In genomic region chr16:25706260-25706659, GRCm38 (mm10) we compare ENCODE assay signal across 19 mouse cellular contexts. TPM values are rescaled to one million over a fixed set of nuclear protein-coding genes. Genes with fewer than 3 reads are reported as not detected.
DNase-seq lines count a peak whose midpoint lies in the region; TF ChIP-seq lines count a peak whose summit lies in the region.
"Had no signal": no experiment of that assay in that cellular context is flagged by ENCODE, and none has a peak within 500 bp of the region (broad histone marks: within the 10 kb centered on the region; RNA-seq: fewer than 3 reads in every experiment).

No protein-coding gene starts in this region.

- peak overlapping the region; percentile 74 for H3K9ac ChIP-seq in CH12.LX (ENCODE audit: insufficient read depth, low read depth)

- H3K79me2 ChIP-seq in CH12.LX (replicated peaks; ENCODE audit: control insufficient read depth, extremely low read depth, insufficient read depth, poor library complexity, severe bottlenecking): peaks cover 16% of the 10 kb centered on the region

- peak; percentile 31 for DNase-seq in CH12.LX (ENCODE audit: extremely low read depth)
- no peak for DNase-seq in embryo, embryonic 10.5 days (ENCODE audit: low spot score)
- DNase-seq: adrenal gland, adult 2 months; adrenal gland, adult 8-10 months; adrenal gland, postnatal 10 days; adrenal gland, postnatal 14 days; adrenal gland, postnatal 25 days; adrenal gland, postnatal 36 days; B cell, adult 2 months; cerebellum, adult 11 months; cerebellum, adult 11-12 months; cerebellum, adult 18-20 months; cerebellum, adult 2 months; cerebellum, adult 8-10 months had no signal

- peaks cover 3 to 28% of the 10 kb centered on the region in 2 experiments for H3K4me1 ChIP-seq in CH12.LX (ENCODE audit: control insufficient read depth in 1 of 2, insufficient read depth in 2 of 2)

- peaks cover 3 to 7% of the 10 kb centered on the region in 2 experiments for H3K36me3 ChIP-seq in CH12.LX (replicated peaks in 1 of 2; ENCODE audit: control insufficient read depth in 1 of 2, insufficient read depth in 1 of 2, low read length in 1 of 2)
- H3K36me3 ChIP-seq: G1E had no signal

- dilution Hi-C loops in CH12.LX (cut with MboI; ENCODE audit: extremely low pct_ligation_motif_present, extremely low pct_unique_long_range_greater_than_20kb, low sequenced_read_pairs): no loop called here

- TF ChIP-seq CTCF in CH12.LX (conservative IDR thresholded peaks at IDR 0.05 in 1 of 2, IDR thresholded peaks at IDR 0.05 in 1 of 2; ENCODE audit: low read depth in 2 of 2, low read length in 2 of 2): no peak

- H3K4me2 ChIP-seq in CH12.LX (ENCODE audit: insufficient read depth, low read depth, poor library complexity, severe bottlenecking): peak overlapping the region; percentile 88

- peak overlapping the region; percentile 53; the same call in 1 of the 2 replicates for H3K27ac ChIP-seq in CH12.LX (ENCODE audit: insufficient read depth, low read depth)

- peak; percentile 85 for TF ChIP-seq EP300 in CH12.LX (IDR thresholded peaks at IDR 0.05; ENCODE audit: low read length)

- H3K9me3 ChIP-seq in CH12.LX (replicated peaks; ENCODE audit: low read length): no peaks in the 10 kb centered on the region
- H3K9me3 ChIP-seq: G1E had no signal

- H3K27me3 ChIP-seq in CH12.LX (replicated peaks): no peaks in the 10 kb centered on the region

- no peak overlapping the region for H3K4me3 ChIP-seq in CH12.LX (replicated peaks in 1 of 3; ENCODE audit: low read depth in 2 of 3, low read length in 2 of 3, poor library complexity in 1 of 3)

- TF ChIP-seq POLR2A in CH12.LX (IDR thresholded peaks at IDR 0.05; ENCODE audit: low read depth, low read length): no peak

- TF ChIP-seq RAD21 in CH12.LX (IDR thresholded peaks at IDR 0.05; ENCODE audit: low read depth, low read length): no peak; the same call in 1 of the 2 replicates

- in situ Hi-C loops in CH12.LX (cut with MboI; ENCODE audit: low pct_ligation_motif_present, low pct_unique_long_range_greater_than_20kb, low sequenced_read_pairs): no loop called here

TF ChIP-seq in CH12.LX, 34 proteins besides CTCF, POLR2A, EP300 and RAD21:
- no peak for TF ChIP-seq MAZ (IDR thresholded peaks at IDR 0.05; ENCODE audit: low read depth, low read length)
- no peak for TF ChIP-seq HCFC1 (IDR thresholded peaks at IDR 0.05; ENCODE audit: low read depth, low read length)
- TF ChIP-seq MEF2A (IDR thresholded peaks at IDR 0.05; ENCODE audit: borderline replicate concordance, low read depth, low read length): peak; percentile 86
- TF ChIP-seq ZMIZ1 (IDR thresholded peaks at IDR 0.05; ENCODE audit: low read depth, low read length): no peak
- peak; percentile 32; the same call in 1 of the 2 replicates for TF ChIP-seq CHD1 (IDR thresholded peaks at IDR 0.05; ENCODE audit: low read depth, low read length)
- 0 out of 2 replicates have a peak, but pooled peaks have one; percentile 24 for TF ChIP-seq CHD2 (IDR thresholded peaks at IDR 0.05; ENCODE audit: low read length)
- no peak for TF ChIP-seq MAX (IDR thresholded peaks at IDR 0.05; ENCODE audit: low read length)
- TF ChIP-seq NRF1 (IDR thresholded peaks at IDR 0.05; ENCODE audit: low read depth, low read length): no peak
- TF ChIP-seq KAT2A (IDR thresholded peaks at IDR 0.05; ENCODE audit: insufficient replicate concordance, low read length): 0 out of 2 replicates have a peak, but pooled peaks have one; percentile 16
- no peak for TF ChIP-seq MAFK (IDR thresholded peaks at IDR 0.05; ENCODE audit: insufficient replicate concordance, low read length)
- TF ChIP-seq E2F4 (IDR thresholded peaks at IDR 0.05; ENCODE audit: insufficient replicate concordance, low read depth, low read length): 0 out of 2 replicates have a peak, but pooled peaks have one; percentile 35
- TF ChIP-seq ZC3H11A (IDR thresholded peaks at IDR 0.05; ENCODE audit: low read depth, low read length): no peak
- TF ChIP-seq MYC (IDR thresholded peaks at IDR 0.05; ENCODE audit: low read depth, low read length): peak; percentile 46; the same call in 1 of the 2 replicates
- peak; percentile 38; the same call in 1 of the 2 replicates for TF ChIP-seq TCF12 (IDR thresholded peaks at IDR 0.05; ENCODE audit: low read depth, low read length)
- TF ChIP-seq RCOR1 (conservative IDR thresholded peaks at IDR 0.05; ENCODE audit: low read depth, low read length): peak; percentile 66
- peak; percentile 89 for TF ChIP-seq JUND (conservative IDR thresholded peaks at IDR 0.05; ENCODE audit: low read depth, low read length)
- TF ChIP-seq GABPA (IDR thresholded peaks at IDR 0.05; ENCODE audit: insufficient replicate concordance, low read depth, low read length): no peak
- no peak for TF ChIP-seq SMC3 (IDR thresholded peaks at IDR 0.05; ENCODE audit: low read depth, low read length)
- TF ChIP-seq IRF4 (IDR thresholded peaks at IDR 0.05; ENCODE audit: low read depth, low read length): peak; percentile 84
- TF ChIP-seq POLR2AphosphoS2 (IDR thresholded peaks at IDR 0.05; ENCODE audit: low read depth, low read length): no peak
- TF ChIP-seq JUN (IDR thresholded peaks at IDR 0.05; ENCODE audit: insufficient read depth, low read depth, low read length): peak; percentile 72
- peak; percentile 84 for TF ChIP-seq ZNF384 (IDR thresholded peaks at IDR 0.05; ENCODE audit: low read depth, low read length)
- no peak for TF ChIP-seq ZKSCAN1 (IDR thresholded peaks at IDR 0.05; ENCODE audit: borderline replicate concordance, low read depth, low read length)
- no peak for TF ChIP-seq NELFE (IDR thresholded peaks at IDR 0.05; ENCODE audit: low read depth, low read length)
- no peak for TF ChIP-seq UBTF (IDR thresholded peaks at IDR 0.05; ENCODE audit: low read depth, low read length)
- TF ChIP-seq ETS1 (conservative IDR thresholded peaks at IDR 0.05; ENCODE audit: low read depth, low read length): peak; percentile 33; the same call in 1 of the 2 replicates
- TF ChIP-seq USF2 (conservative IDR thresholded peaks at IDR 0.05; ENCODE audit: low read depth, low read length): no peak
- TF ChIP-seq MXI1 (IDR thresholded peaks at IDR 0.05; ENCODE audit: low read depth, low read length): no peak
- TF ChIP-seq BHLHE40 (IDR thresholded peaks at IDR 0.05; ENCODE audit: low read depth, low read length): peak; percentile 51; the same call in 1 of the 2 replicates
- no peak for TF ChIP-seq USF1 (IDR thresholded peaks at IDR 0.05; ENCODE audit: low read depth, low read length)
- TF ChIP-seq SIN3A (IDR thresholded peaks at IDR 0.05; ENCODE audit: low read length): no peak
- TF ChIP-seq TBP (conservative IDR thresholded peaks at IDR 0.05; ENCODE audit: low read depth, low read length): no peak
- TF ChIP-seq PAX5 (IDR thresholded peaks at IDR 0.05; ENCODE audit: low read length): no peak
- no peak for TF ChIP-seq ELF1 (IDR thresholded peaks at IDR 0.05; ENCODE audit: low read depth, low read length)
TF ChIP-seq in CH12.LX: peak in this region for 14.

RNA-seq across cellular contexts. Expression of gene Trp63, which starts 22.7 kb away (rescaled TPM):
- total RNA-seq in CH12.LX (2012; rRNA removed): 7.8 and 10.5 TPM in 2 replicates
- total RNA-seq in CH12.LX (2014; rRNA removed): 18.1 and 20.6 TPM in 2 replicates
- polyA plus RNA-seq in CH12.LX (2012; ENCODE audit: insufficient read length, low read depth): 24.4 and 28.0 TPM in 2 replicates
- total RNA-seq: adrenal gland, postnatal 25 days; MEL had no signal
- polyA plus RNA-seq: activated CD4-positive, CD25-positive, alpha-beta regulatory T cell, adult 4 months; C2C12; CD4-positive, CD25-positive, alpha-beta regulatory T cell, adult 4 months; G1E had no signal
